Mouse (Mus musculus) frontal cortex, postnatal 25 days (tissue): ENCODE data around the gene Dnmbp.

Experiments used
- DNase-seq, 2 experiments: peaks; one replicate each; pipeline ENCODE4 v3.0.0; 2022; ENCODE audit warnings: low spot score in 2 of 2

Gene Dnmbp

GRCm38 (mm10) chr19:43878111-43879092 is 61.6 kb downstream of the Dnmbp start:
- no peak for DNase-seq

GRCm38 (mm10) chr19:43877364-43877763 is 62.6 kb downstream of the Dnmbp start:
- DNase-seq, result no peak

- no peak for DNase-seq
Observed at GRCm38 (mm10) chr19:43875996-43876395, 64.0 kb downstream of the Dnmbp start.

GRCm38 (mm10) chr19:43874351-43874750 is 65.6 kb downstream of the Dnmbp start:
- no peak for DNase-seq

- no peak for DNase-seq
Observed at GRCm38 (mm10) chr19:43870418-43870817, 69.6 kb downstream of the Dnmbp start.

GRCm38 (mm10) chr19:43857347-43857746 is 82.6 kb downstream of the Dnmbp start:
- DNase-seq, result no peak

GRCm38 (mm10) chr19:43852837-43853545 is 87.0 kb downstream of the Dnmbp start:
- DNase-seq, result no peak

GRCm38 (mm10) chr19:43851996-43852630 is 87.9 kb downstream of the Dnmbp start:
- DNase-seq, result no peak

GRCm38 (mm10) chr19:43850026-43850425 is 90.0 kb downstream of the Dnmbp start:
- DNase-seq, result no peak

GRCm38 (mm10) chr19:43847966-43848365 is 92.0 kb downstream of the Dnmbp start:
- no peak for DNase-seq

GRCm38 (mm10) chr19:43847056-43847455 is 92.9 kb downstream of the Dnmbp start:
- no peak for DNase-seq

GRCm38 (mm10) chr19:43845331-43845908 is 94.6 kb downstream of the Dnmbp start:
- no peak for DNase-seq

- no peak for DNase-seq
Observed at GRCm38 (mm10) chr19:43843184-43843583, 96.8 kb downstream of the Dnmbp start.

GRCm38 (mm10) chr19:43832425-43833069 is 107.4 kb downstream of the Dnmbp start:
- DNase-seq, result peak; percentile 51 to 64

- DNase-seq, result no peak
Observed at GRCm38 (mm10) chr19:43826855-43827254, 113.1 kb downstream of the Dnmbp start.

GRCm38 (mm10) chr19:43815661-43816414 is 124.2 kb downstream of the Dnmbp start:
- no peak for DNase-seq

- no peak for DNase-seq
Observed at GRCm38 (mm10) chr19:43813315-43813714, 126.7 kb downstream of the Dnmbp start.

- no peak for DNase-seq
Observed at GRCm38 (mm10) chr19:43811419-43811818, 128.6 kb downstream of the Dnmbp start.

GRCm38 (mm10) chr19:43809331-43809730 is 130.7 kb downstream of the Dnmbp start:
- DNase-seq, result no peak

- no peak for DNase-seq
Observed at GRCm38 (mm10) chr19:43803866-43804265, 136.1 kb downstream of the Dnmbp start.
